In the genomic region with DNA sequence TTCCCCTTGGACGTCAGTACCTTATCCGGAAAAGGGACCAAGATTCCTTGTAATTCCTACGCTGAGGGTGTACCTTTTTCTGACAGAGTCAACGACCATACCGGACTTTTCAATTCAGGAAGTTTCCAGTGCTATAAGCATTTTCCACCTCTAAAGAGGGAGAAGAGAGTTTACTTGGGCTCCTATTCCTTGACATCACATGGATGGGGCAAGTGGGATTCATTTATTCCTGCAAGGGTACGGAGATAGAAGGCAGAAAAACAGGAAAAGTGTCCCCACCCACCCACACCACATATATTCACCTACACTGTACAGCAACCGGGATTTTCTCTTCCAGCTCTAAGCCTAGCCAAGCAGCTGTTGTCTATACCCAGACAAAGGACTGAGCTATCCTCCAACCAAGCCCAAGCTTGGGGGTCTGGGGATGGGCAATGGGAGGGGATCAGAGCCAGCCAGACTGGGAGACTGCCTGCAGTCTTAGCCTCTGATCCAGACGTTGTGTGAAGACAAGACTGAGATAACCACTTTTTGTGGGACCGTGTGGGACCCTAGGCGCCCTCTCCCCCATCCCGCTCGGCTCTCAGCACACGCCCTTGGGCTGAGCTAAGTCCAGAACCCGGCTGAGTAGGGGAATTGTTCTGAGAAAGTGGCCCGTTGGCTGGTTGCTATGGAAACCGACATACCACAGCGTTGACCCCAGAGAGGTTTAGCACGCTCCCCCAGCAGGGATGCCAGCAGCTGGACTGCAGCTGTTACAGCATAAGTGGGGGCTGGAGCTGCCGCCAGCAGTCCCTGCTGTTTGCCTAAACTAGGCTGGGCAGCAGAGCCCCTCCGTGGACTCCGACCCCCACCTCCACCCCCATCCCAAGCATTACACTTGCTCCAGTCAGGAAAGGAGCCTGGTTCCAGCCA, we compare ENCODE assay signal across 8 mouse cellular contexts.
A peak's percentile ranks its signal among the peaks of the same experiment; 100 is the strongest.
DNase-seq lines count a peak whose midpoint lies in the region; ATAC-seq lines count a peak whose summit lies in the region.

No protein-coding gene starts in this region.

- DNase-seq in 3T3-L1 (ENCODE audit: low read depth, low spot score) (peak; percentile 80), NIH3T3 (ENCODE audit: low read depth) (peak; percentile 71)
- peak; percentile 88 for DNase-seq in hindbrain, embryonic 11.5 days (ENCODE audit: low spot score)
- DNase-seq in spleen, postnatal 4 days (ENCODE audit: low spot score in 2 of 2), result no peak

- peak overlapping the region; percentile 37 for H3K4me2 ChIP-seq in forebrain, embryonic 15.5 days (replicated peaks)
- H3K4me2 ChIP-seq in hindbrain, embryonic 11.5 days (replicated peaks; ENCODE audit: low read depth, low read length), result peak overlapping the region; percentile 27
- H3K4me2 ChIP-seq in limb, embryonic 13.5 days (replicated peaks), result peak overlapping the region; percentile 60
- peak overlapping the region; percentile 54 for H3K4me2 ChIP-seq in neural tube, embryonic 12.5 days (replicated peaks)

- peak overlapping the region; percentile 22; the same call in 1 of the 2 replicates for H3K9ac ChIP-seq in forebrain, embryonic 15.5 days (replicated peaks)
- peak overlapping the region; percentile 29 for H3K9ac ChIP-seq in hindbrain, embryonic 11.5 days (ENCODE audit: low read depth, low read length)
- H3K9ac ChIP-seq in limb, embryonic 13.5 days, result 0 out of 2 replicates have a peak overlapping the region, but pooled peaks have one; percentile 26
- H3K9ac ChIP-seq in neural tube, embryonic 12.5 days, result peak overlapping the region; percentile 27; the same call in 1 of the 2 replicates

- H3K36me3 ChIP-seq in forebrain, embryonic 15.5 days, result no peaks in the 10 kb centered on the region
- H3K36me3 ChIP-seq in hindbrain, embryonic 11.5 days (ENCODE audit: control insufficient read depth, insufficient read depth, low read length), result no peaks in the 10 kb centered on the region
- no peaks in the 10 kb centered on the region for H3K36me3 ChIP-seq in limb, embryonic 13.5 days
- no peaks in the 10 kb centered on the region for H3K36me3 ChIP-seq in neural tube, embryonic 12.5 days

- H3K9me3 ChIP-seq in forebrain, embryonic 15.5 days, result no peaks in the 10 kb centered on the region
- no peaks in the 10 kb centered on the region for H3K9me3 ChIP-seq in hindbrain, embryonic 11.5 days (ENCODE audit: control insufficient read depth, low read length)
- H3K9me3 ChIP-seq in limb, embryonic 13.5 days, result no peaks in the 10 kb centered on the region
- no peaks in the 10 kb centered on the region for H3K9me3 ChIP-seq in neural tube, embryonic 12.5 days

- ATAC-seq in forebrain, embryonic 15.5 days (replicated peaks), result peak; percentile 67
- peak; percentile 90 for ATAC-seq in hindbrain, embryonic 11.5 days (ENCODE audit: low FRiP score)
- peak; percentile 91 for ATAC-seq in limb, embryonic 13.5 days (ENCODE audit: low FRiP score, low read depth)
- peak; percentile 79 for ATAC-seq in neural tube, embryonic 12.5 days (ENCODE audit: low FRiP score, low read depth)
- no peak for ATAC-seq in granulocyte monocyte progenitor cell, adult 5-6 weeks (replicated peaks; ENCODE audit: poor library complexity, severe bottlenecking)

- no peak overlapping the region for H3K4me3 ChIP-seq in forebrain, embryonic 15.5 days
- H3K4me3 ChIP-seq in hindbrain, embryonic 11.5 days (ENCODE audit: low read depth, low read length), result peak overlapping the region; percentile 2; the same call in 1 of the 2 replicates
- peak overlapping the region; percentile 5 for H3K4me3 ChIP-seq in limb, embryonic 13.5 days
- no peak overlapping the region for H3K4me3 ChIP-seq in neural tube, embryonic 12.5 days

- peaks cover 33% of the 10 kb centered on the region for H3K4me1 ChIP-seq in forebrain, embryonic 15.5 days
- peaks cover 23% of the 10 kb centered on the region for H3K4me1 ChIP-seq in hindbrain, embryonic 11.5 days (replicated peaks; ENCODE audit: control insufficient read depth, insufficient read depth, low read length)
- H3K4me1 ChIP-seq in limb, embryonic 13.5 days, result peaks cover 53% of the 10 kb centered on the region
- H3K4me1 ChIP-seq in neural tube, embryonic 12.5 days, result peaks cover 52% of the 10 kb centered on the region

- H3K27ac ChIP-seq in forebrain, embryonic 15.5 days (replicated peaks), result peak overlapping the region; percentile 52
- H3K27ac ChIP-seq in hindbrain, embryonic 11.5 days (ENCODE audit: low read depth, low read length), result peak overlapping the region; percentile 82
- peak overlapping the region; percentile 77 for H3K27ac ChIP-seq in limb, embryonic 13.5 days
- H3K27ac ChIP-seq in neural tube, embryonic 12.5 days, result peak overlapping the region; percentile 37; the same call in 1 of the 2 replicates

- 16% methylated on average over 21 of the region's 21 CpGs for WGBS in forebrain, embryonic 15.5 days
- 14% methylated on average over 21 of the region's 21 CpGs for WGBS in hindbrain, embryonic 11.5 days
- 8% methylated on average over 21 of the region's 21 CpGs for WGBS in limb, embryonic 13.5 days
- 14% methylated on average over 21 of the region's 21 CpGs for WGBS in neural tube, embryonic 12.5 days

- H3K27me3 ChIP-seq in forebrain, embryonic 15.5 days, result no peaks in the 10 kb centered on the region
- H3K27me3 ChIP-seq in hindbrain, embryonic 11.5 days (ENCODE audit: control insufficient read depth, insufficient read depth, low read length), result no peaks in the 10 kb centered on the region
- peaks cover 20% of the 10 kb centered on the region for H3K27me3 ChIP-seq in limb, embryonic 13.5 days
- H3K27me3 ChIP-seq in neural tube, embryonic 12.5 days (replicated peaks), result no peaks in the 10 kb centered on the region

Comparison
In these comparisons a context has a peak if more than half of its experiments do, and no peak if none do; other contexts are left out.
1. DNase-seq: peak in 3T3-L1 (single experiment), NIH3T3 (single experiment) and hindbrain, embryonic 11.5 days (single experiment); none in spleen, postnatal 4 days (0 of 2).
2. H3K4me3 ChIP-seq: peak in hindbrain, embryonic 11.5 days (single experiment) and limb, embryonic 13.5 days (single experiment); none in forebrain, embryonic 15.5 days (single experiment) and neural tube, embryonic 12.5 days (single experiment).
3. Peak in every context shown above with its lines, with median percentiles within 50 percentile points of each other: H3K27ac ChIP-seq, H3K4me2 ChIP-seq and H3K9ac ChIP-seq.